Mouse (Mus musculus) liver, adult 2 months (tissue): ENCODE measurements at regions not wholly inside any gene's neighbourhood (a gene's known extent, or its start where the extent isn't known, plus 50 kb on each side); places are given as distances from the start of the nearest gene placed in this dataset.

ENCODE experiments used
- DNase-seq: peaks from one replicate; pipeline ENCODE4 v3.0.0-alpha.2; 2011; ENCODE audit warnings: low read depth, low spot score; ENCODE audit errors: extremely low read depth
- H3K27ac ChIP-seq: fragments of 200-500 bp; replicated peaks from 2 replicates; pipeline ENCODE4 v1.5.1; 2012; ENCODE audit warnings: low read depth, mild to moderate bottlenecking, control low read depth, inconsistent platforms, low read length; ENCODE audit not compliant: insufficient read depth
- H3K27me3 ChIP-seq: fragments of 200-500 bp; 2 replicates; pipeline ENCODE4 v1.6.1; 2012; ENCODE audit warnings: mild to moderate bottlenecking, moderate library complexity, low read length, inconsistent platforms; ENCODE audit not compliant: control insufficient read depth, insufficient read depth
- H3K36me3 ChIP-seq: fragments of 200-500 bp; 2 replicates; pipeline ENCODE4 v1.6.1; 2012; ENCODE audit warnings: low read length, inconsistent platforms; ENCODE audit not compliant: control insufficient read depth, insufficient read depth
- H3K4me1 ChIP-seq: fragments of 200-500 bp; 2 replicates; pipeline ENCODE4 v1.6.1; 2011; ENCODE audit warnings: low read length; ENCODE audit not compliant: control insufficient read depth, insufficient read depth
- H3K4me3 ChIP-seq: fragments of 200-500 bp; 2 replicates; pipeline ENCODE4 v1.5.1; 2011; ENCODE audit warnings: low read depth, mild to moderate bottlenecking, control low read depth, low read length, moderate library complexity; ENCODE audit not compliant: insufficient read depth
- H3K79me2 ChIP-seq: fragments of 200-500 bp; 2 replicates; pipeline ENCODE4 v1.6.1; 2012; ENCODE audit warnings: inconsistent platforms, mild to moderate bottlenecking, low read length, moderate library complexity; ENCODE audit not compliant: control insufficient read depth, insufficient read depth
- H3K9ac ChIP-seq: fragments of 200-500 bp; 2 replicates; pipeline ENCODE4 v1.6.1; 2012; ENCODE audit warnings: low read depth, mild to moderate bottlenecking, control low read depth, inconsistent platforms, low read length
- CTCF ChIP-seq: fragments of 200-500 bp; IDR thresholded peaks from 2 replicates; pipeline ENCODE4 v1.5.1; 2011; ENCODE audit warnings: low read depth, low read length, control low read depth
- POLR2A ChIP-seq: fragments of 200-500 bp; IDR thresholded peaks from 2 replicates; pipeline ENCODE4 v1.6.1; 2011; ENCODE audit warnings: low read length, control low read depth; ENCODE audit not compliant: insufficient read depth; ENCODE audit errors: extremely low read depth
- WGBS: fragments of 180-500 bp; shearing (Covaris S2); methylation state at CpG from one replicate; pipeline ENCODE4 v1.1.7; 2018; 5-methylcytosine and 5-hydroxymethylcytosine counted together

- 82% methylated on average over 12 of the region's 12 CpGs for WGBS
- no peaks in the 10 kb centered on the region for H3K27me3 ChIP-seq
- no peaks in the 10 kb centered on the region for H3K36me3 ChIP-seq
Observed at GRCm38 (mm10) chr11:23168546-23169218, 87.2 kb upstream of the Xpo1 start.

DNA sequence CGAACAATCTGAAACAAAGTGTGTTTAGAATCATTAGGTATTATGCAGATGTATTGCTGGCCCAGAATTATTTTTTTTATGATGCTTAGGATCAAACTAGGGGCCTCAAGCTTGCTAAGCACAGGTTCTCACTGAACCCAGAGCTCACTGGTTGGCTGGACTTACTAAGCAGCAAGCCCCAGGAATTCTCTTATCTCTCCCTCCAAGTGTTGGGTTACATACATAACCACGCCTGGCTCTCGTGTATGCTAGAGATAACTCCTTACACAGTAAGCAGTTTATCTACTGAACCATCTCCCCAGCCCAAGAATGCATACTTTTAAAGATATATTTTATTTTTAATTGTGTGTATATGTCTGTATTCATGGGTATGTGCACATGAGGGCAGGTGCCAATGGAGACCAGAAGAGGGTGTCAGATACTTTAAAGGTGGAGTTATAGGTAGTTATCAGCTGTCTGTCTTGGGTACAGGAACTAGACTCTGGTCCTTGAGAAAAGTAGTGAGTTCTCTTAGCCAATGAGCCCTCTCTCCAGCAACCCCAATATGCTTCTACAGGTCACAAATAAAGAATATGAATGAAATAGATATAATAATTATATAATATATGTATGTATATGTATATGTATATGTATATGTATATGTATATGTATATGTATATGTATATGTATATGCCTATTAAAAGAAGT is 86.0 kb upstream of the Xpo1 start:
- Histone ChIP-seq H3K4me3 (no peak overlapping the region), H3K4me1 (no peaks in the 10 kb centered on the region), H3K27ac (no peak overlapping the region), H3K79me2 (no peaks in the 10 kb centered on the region), H3K9ac (no peak overlapping the region), H3K27me3 (no peaks in the 10 kb centered on the region), H3K36me3 (no peaks in the 10 kb centered on the region)
- 60% methylated on average over 3 of the region's 3 CpGs for WGBS
- no peak for DNase-seq
- TF ChIP-seq POLR2A, result no peak
- no peak for TF ChIP-seq CTCF

More at GRCm38 (mm10) chr11:23168546-23169218, 87.2 kb upstream of the Xpo1 start:
- no peak for TF ChIP-seq CTCF
- no peak for TF ChIP-seq POLR2A
- Histone ChIP-seq H3K4me3 (no peak overlapping the region), H3K4me1 (no peaks in the 10 kb centered on the region), H3K79me2 (no peaks in the 10 kb centered on the region), H3K9ac (no peak overlapping the region), H3K27ac (no peak overlapping the region)
- no peak for DNase-seq

GRCm38 (mm10) chr11:23170813-23171212 is 85.0 kb upstream of the Xpo1 start:
- Histone ChIP-seq H3K36me3 (no peaks in the 10 kb centered on the region), H3K4me1 (no peaks in the 10 kb centered on the region), H3K9ac (no peak overlapping the region), H3K27me3 (no peaks in the 10 kb centered on the region), H3K4me3 (no peak overlapping the region), H3K79me2 (no peaks in the 10 kb centered on the region), H3K27ac (no peak overlapping the region)
- no peak for DNase-seq
- no peak for TF ChIP-seq CTCF
- TF ChIP-seq POLR2A, result no peak
- 80% methylated on average over 2 of the region's 2 CpGs for WGBS

DNA sequence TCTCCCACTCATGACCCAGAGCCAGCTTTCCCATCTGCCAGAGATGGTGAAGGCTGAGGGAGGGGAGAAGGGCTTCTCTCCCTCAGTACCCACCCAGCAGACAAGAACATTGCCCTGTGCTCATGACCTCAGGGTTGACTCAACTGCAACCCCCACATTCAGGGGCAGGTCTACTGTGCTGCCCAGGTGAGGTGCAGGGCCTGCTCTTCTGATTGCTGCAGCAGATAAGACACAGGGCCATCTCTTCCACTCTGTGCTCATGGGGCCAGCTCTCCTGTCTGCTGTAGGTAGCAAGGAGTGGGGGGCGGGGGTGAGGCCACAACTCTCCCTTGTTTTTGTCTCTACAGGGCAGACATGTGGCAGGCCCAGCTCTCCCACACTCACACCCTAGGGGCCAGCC is 84.1 kb upstream of the Xpo1 start:
- 100% methylated on average over 1 of the region's 1 CpGs for WGBS

GRCm38 (mm10) chr11:23181647-23182046 is 74.2 kb upstream of the Xpo1 start:
- no peaks in the 10 kb centered on the region for H3K36me3 ChIP-seq
- no peak overlapping the region for H3K4me3 ChIP-seq
- no peaks in the 10 kb centered on the region for H3K4me1 ChIP-seq
- 56% methylated on average over 7 of the region's 7 CpGs for WGBS
- H3K27ac ChIP-seq, result no peak overlapping the region
- no peaks in the 10 kb centered on the region for H3K79me2 ChIP-seq
- DNase-seq, result no peak
- TF ChIP-seq POLR2A (no peak), CTCF (no peak)
- H3K27me3 ChIP-seq, result no peaks in the 10 kb centered on the region
- no peak overlapping the region for H3K9ac ChIP-seq

More for the DNA sequence above, 84.1 kb upstream of the Xpo1 start:
- no peaks in the 10 kb centered on the region for H3K4me1 ChIP-seq
- no peak overlapping the region for H3K4me3 ChIP-seq
- no peaks in the 10 kb centered on the region for H3K27me3 ChIP-seq
- TF ChIP-seq CTCF (no peak), POLR2A (no peak)
- no peaks in the 10 kb centered on the region for H3K79me2 ChIP-seq
- H3K27ac ChIP-seq, result no peak overlapping the region
- H3K36me3 ChIP-seq, result no peaks in the 10 kb centered on the region
- DNase-seq, result no peak
- no peak overlapping the region for H3K9ac ChIP-seq

DNA sequence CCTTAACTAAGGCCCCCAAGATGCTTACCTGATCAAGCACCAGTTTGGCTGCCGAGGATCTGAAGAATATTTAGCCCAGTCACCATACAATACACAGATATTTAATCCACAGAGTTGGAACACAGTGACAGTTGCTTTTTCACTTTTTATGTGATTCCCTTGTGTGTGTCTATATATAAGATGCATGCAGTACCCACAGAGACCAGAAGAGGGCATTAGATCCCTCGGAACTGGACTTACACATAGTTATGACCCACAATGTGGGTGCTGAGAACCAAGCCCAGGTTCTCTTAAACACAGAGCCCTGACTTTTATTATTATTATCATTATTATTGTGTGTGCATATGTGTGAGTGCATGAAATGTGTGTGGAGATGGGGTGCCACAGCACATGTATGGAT is 70.6 kb upstream of the Xpo1 start:
- TF ChIP-seq CTCF (no peak), POLR2A (no peak)
- H3K4me1 ChIP-seq, result no peaks in the 10 kb centered on the region
- H3K9ac ChIP-seq, result no peak overlapping the region
- no peak overlapping the region for H3K4me3 ChIP-seq
- H3K79me2 ChIP-seq, result no peaks in the 10 kb centered on the region
- no peak for DNase-seq
- H3K27ac ChIP-seq, result no peak overlapping the region
- H3K27me3 ChIP-seq, result no peaks in the 10 kb centered on the region
- WGBS, result 96% methylated on average over 2 of the region's 2 CpGs
- no peaks in the 10 kb centered on the region for H3K36me3 ChIP-seq
